Mouse (Mus musculus): ENCODE results near the gene Tmem247.

Tmem247 gene

GRCm38 (mm10) chr17:86962894-86963585, 45.9 kb downstream of the Tmem247 start, which contains the start of gene Rhoq:
Rhoq (plus strand) TSS chr17:86963082.
- peak; percentile 78 for DNase-seq (ENCODE audit: low read depth, low spot score)

GRCm38 (mm10) chr17:86963586-86963902, 46.4 kb downstream of the Tmem247 start:
- peak; percentile 30 for DNase-seq (ENCODE audit: low read depth, low spot score)

- no peak for DNase-seq (ENCODE audit: low read depth, low spot score)
These were observed 46.9 kb downstream of the Tmem247 start for GRCm38 (mm10) chr17:86964041-86964440.

- DNase-seq (ENCODE audit: low read depth, low spot score): peak; percentile 78
These were observed 47.4 kb downstream of the Tmem247 start for GRCm38 (mm10) chr17:86964502-86964901.

GRCm38 (mm10) chr17:86965121-86965520, 48.0 kb downstream of the Tmem247 start:
- no peak for DNase-seq (ENCODE audit: low read depth, low spot score)

GRCm38 (mm10) chr17:86966040-86966439, 48.9 kb downstream of the Tmem247 start:
- DNase-seq (ENCODE audit: low read depth, low spot score): no peak

- DNase-seq (ENCODE audit: low read depth, low spot score): no peak
These were observed 49.9 kb downstream of the Tmem247 start for GRCm38 (mm10) chr17:86967048-86967447.

GRCm38 (mm10) chr17:86967536-86968525, 50.7 kb downstream of the Tmem247 start:
- no peak for DNase-seq (ENCODE audit: low read depth, low spot score)

GRCm38 (mm10) chr17:86968581-86968980, 51.4 kb downstream of the Tmem247 start:
- DNase-seq (ENCODE audit: low read depth, low spot score): no peak

GRCm38 (mm10) chr17:86969582-86969981, 52.4 kb downstream of the Tmem247 start:
- DNase-seq (ENCODE audit: low read depth, low spot score): no peak

GRCm38 (mm10) chr17:86970026-86970750, 53.0 kb downstream of the Tmem247 start:
- no peak for DNase-seq (ENCODE audit: low read depth, low spot score)

- DNase-seq (ENCODE audit: low read depth, low spot score): no peak
These were observed 53.9 kb downstream of the Tmem247 start for GRCm38 (mm10) chr17:86971036-86971435.

GRCm38 (mm10) chr17:86971860-86972259, 54.7 kb downstream of the Tmem247 start:
- DNase-seq (ENCODE audit: low read depth, low spot score): no peak

Data from embryo, embryonic 11.5 days (tissue).